Mouse (Mus musculus) mouse trophoblast stem cell (cell line): ENCODE data around the gene Scd1.
"Not testable (repeated sequence)": the region's sequence is repeated elsewhere in the genome, so short reads cannot be mapped to it uniquely, and the experiment has no call there.

ENCODE experiments used
- in situ Hi-C, 2 experiments: fragments of 300-500 bp; cut with MseI, MboI; formaldehyde crosslinking; loops; 2 replicates in 1 of 2; 3 replicates in 1 of 2; pipeline ENCODE4 v1.15.1; 2025

The Scd1 gene

GRCm38 (mm10) chr19:44369371-44369770 is 38.3 kb downstream of the Scd1 start:
- in situ Hi-C loops: no loop called here

GRCm38 (mm10) chr19:44367076-44367475 is 40.6 kb downstream of the Scd1 start:
- in situ Hi-C loops: not testable (repeated sequence)

- in situ Hi-C loops: no loop called here
Observed at GRCm38 (mm10) chr19:44365733-44366132, 41.9 kb downstream of the Scd1 start.

GRCm38 (mm10) chr19:44364029-44364428 is 43.6 kb downstream of the Scd1 start:
- in situ Hi-C loops: loop anchor here in 1 of 2 experiments (5.0 kb wide), 1 partner anchor 47 kb away; no protein-coding TSS in a partner anchor

- in situ Hi-C loops: loop anchor here in 1 of 2 experiments (5.0 kb wide), 1 partner anchor 46 kb away; no protein-coding TSS in a partner anchor
Observed at GRCm38 (mm10) chr19:44363529-44363928, 44.1 kb downstream of the Scd1 start.

- in situ Hi-C loops: no loop called here
Observed at GRCm38 (mm10) chr19:44358700-44359099, 49.0 kb downstream of the Scd1 start.

GRCm38 (mm10) chr19:44351756-44352155 is 55.9 kb downstream of the Scd1 start:
- in situ Hi-C loops: no loop called here

- in situ Hi-C loops: no loop called here
Observed at GRCm38 (mm10) chr19:44349689-44350088, 58.0 kb downstream of the Scd1 start.
